Mouse (Mus musculus): ENCODE measurements around the gene Crim1. TPM values are rescaled to one million over a fixed set of nuclear protein-coding genes. Genes with fewer than 3 reads are reported as not detected.
A peak's percentile ranks its signal among the peaks of the same experiment; 100 is the strongest.

The Crim1 gene
- polyA plus RNA-seq, 1 experiment from 2014 or later: 2.9 TPM

DNA sequence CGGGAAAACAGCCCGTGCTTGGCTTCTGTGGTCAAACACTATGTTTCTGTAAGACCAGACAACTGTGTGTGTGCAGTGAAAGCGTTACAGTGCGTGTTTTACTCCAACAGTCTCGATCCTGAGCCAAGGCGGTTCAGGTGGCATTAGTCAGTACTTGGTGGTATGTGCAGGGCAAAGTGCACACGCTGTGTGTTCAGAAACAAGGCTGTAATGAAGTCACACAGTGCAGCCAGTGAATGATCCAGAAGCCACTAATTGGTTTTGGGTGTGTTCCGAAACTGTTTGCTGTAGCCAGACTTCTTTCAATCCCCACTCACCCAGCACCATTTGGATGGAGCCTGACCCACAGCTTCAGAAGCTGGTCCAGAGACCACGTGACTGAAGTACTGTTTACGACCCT, 208.3 kb downstream of the Crim1 start:
- Histone ChIP-seq H3K9ac (ENCODE audit: low read depth, low read length) (no peak overlapping the region), H3K4me2 (no peak overlapping the region), H3K27ac (ENCODE audit: low read depth, low read length) (no peak overlapping the region; the same call in 1 of the 2 replicates), H3K27me3 (ENCODE audit: control insufficient read depth, insufficient read depth, low read length) (no peaks in the 10 kb centered on the region), H3K4me1 (ENCODE audit: control insufficient read depth, insufficient read depth, low read length) (peaks cover 14% of the 10 kb centered on the region), H3K4me3 (ENCODE audit: low read depth, low read length) (no peak overlapping the region), H3K9me3 (replicated peaks; ENCODE audit: control insufficient read depth, low read length) (no peaks in the 10 kb centered on the region), H3K36me3 (ENCODE audit: control insufficient read depth, insufficient read depth, low read length) (no peaks in the 10 kb centered on the region; the same call in 1 of the 2 replicates)
- no peak for ATAC-seq (replicated peaks; ENCODE audit: insufficient number of reproducible peaks, low FRiP score, low TSS enrichment)
- WGBS (ENCODE audit: insufficient replicate concordance): 88% methylated on average over 10 of the region's 10 CpGs

DNA sequence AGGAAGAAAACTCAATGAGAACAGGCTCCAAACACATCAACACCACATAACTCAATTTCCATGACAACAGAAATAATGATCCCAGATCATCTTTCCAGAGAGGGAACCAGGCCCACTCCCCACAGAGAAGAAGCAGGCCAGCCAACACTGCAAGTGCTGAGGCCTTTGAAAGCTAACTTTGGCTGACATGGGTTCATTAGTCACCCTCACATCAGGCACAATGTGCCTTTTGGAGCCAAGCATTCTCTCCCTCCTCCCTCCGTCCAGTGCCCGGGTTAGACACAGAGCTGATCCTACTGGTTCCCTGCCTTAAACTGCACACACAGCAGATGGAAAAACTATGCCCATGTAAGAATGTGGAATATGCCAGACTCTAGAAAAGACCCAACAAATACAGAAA, 209.9 kb downstream of the Crim1 start:
- H3K27ac ChIP-seq (ENCODE audit: low read depth, low read length): no peak overlapping the region
- 77% methylated on average over 2 of the region's 2 CpGs for WGBS (ENCODE audit: insufficient replicate concordance)
- ATAC-seq (replicated peaks; ENCODE audit: insufficient number of reproducible peaks, low FRiP score, low TSS enrichment): no peak
- peaks cover 6% of the 10 kb centered on the region for H3K4me1 ChIP-seq (ENCODE audit: control insufficient read depth, insufficient read depth, low read length)
- no peaks in the 10 kb centered on the region; the same call in 1 of the 2 replicates for H3K36me3 ChIP-seq (ENCODE audit: control insufficient read depth, insufficient read depth, low read length)
- no peak overlapping the region for H3K4me3 ChIP-seq (ENCODE audit: low read depth, low read length)
- no peak overlapping the region for H3K4me2 ChIP-seq
- no peaks in the 10 kb centered on the region for H3K27me3 ChIP-seq (ENCODE audit: control insufficient read depth, insufficient read depth, low read length)
- H3K9me3 ChIP-seq (replicated peaks; ENCODE audit: control insufficient read depth, low read length): no peaks in the 10 kb centered on the region
- H3K9ac ChIP-seq (ENCODE audit: low read depth, low read length): no peak overlapping the region

DNA sequence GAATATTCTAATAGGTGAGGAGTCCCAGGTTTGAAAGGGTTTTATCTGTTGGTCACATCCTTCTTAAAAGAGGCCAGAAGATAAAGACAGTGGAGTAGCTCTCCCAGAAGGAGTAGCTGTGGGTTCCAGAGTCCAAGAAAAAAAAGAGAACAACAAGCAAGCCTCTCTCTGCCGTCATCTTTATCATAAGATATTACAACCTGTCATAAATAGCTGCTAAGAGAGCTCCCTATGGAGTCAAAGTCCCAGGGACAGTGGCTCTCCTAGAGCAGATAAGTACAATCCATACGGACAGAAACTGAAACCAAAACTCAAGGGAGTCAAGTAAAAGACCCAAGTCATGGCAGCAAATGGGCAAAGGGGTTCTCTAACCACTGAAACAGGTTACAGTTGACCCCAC, 215.2 kb downstream of the Crim1 start:
- H3K9me3 ChIP-seq (replicated peaks; ENCODE audit: control insufficient read depth, low read length): no peaks in the 10 kb centered on the region
- no peaks in the 10 kb centered on the region for H3K27me3 ChIP-seq (ENCODE audit: control insufficient read depth, insufficient read depth, low read length)
- H3K27ac ChIP-seq (ENCODE audit: low read depth, low read length): no peak overlapping the region
- H3K4me3 ChIP-seq (ENCODE audit: low read depth, low read length): no peak overlapping the region
- no peak overlapping the region for H3K4me2 ChIP-seq
- no peaks in the 10 kb centered on the region for H3K36me3 ChIP-seq (ENCODE audit: control insufficient read depth, insufficient read depth, low read length)
- 0 out of 2 replicates have a peak, but pooled peaks cover 3% of the 10 kb centered on the region for H3K4me1 ChIP-seq (ENCODE audit: control insufficient read depth, insufficient read depth, low read length)
- WGBS (ENCODE audit: insufficient replicate concordance): 74% methylated on average over 2 of the region's 2 CpGs
- ATAC-seq (replicated peaks; ENCODE audit: insufficient number of reproducible peaks, low FRiP score, low TSS enrichment): no peak
- no peak overlapping the region for H3K9ac ChIP-seq (ENCODE audit: low read depth, low read length)

DNA sequence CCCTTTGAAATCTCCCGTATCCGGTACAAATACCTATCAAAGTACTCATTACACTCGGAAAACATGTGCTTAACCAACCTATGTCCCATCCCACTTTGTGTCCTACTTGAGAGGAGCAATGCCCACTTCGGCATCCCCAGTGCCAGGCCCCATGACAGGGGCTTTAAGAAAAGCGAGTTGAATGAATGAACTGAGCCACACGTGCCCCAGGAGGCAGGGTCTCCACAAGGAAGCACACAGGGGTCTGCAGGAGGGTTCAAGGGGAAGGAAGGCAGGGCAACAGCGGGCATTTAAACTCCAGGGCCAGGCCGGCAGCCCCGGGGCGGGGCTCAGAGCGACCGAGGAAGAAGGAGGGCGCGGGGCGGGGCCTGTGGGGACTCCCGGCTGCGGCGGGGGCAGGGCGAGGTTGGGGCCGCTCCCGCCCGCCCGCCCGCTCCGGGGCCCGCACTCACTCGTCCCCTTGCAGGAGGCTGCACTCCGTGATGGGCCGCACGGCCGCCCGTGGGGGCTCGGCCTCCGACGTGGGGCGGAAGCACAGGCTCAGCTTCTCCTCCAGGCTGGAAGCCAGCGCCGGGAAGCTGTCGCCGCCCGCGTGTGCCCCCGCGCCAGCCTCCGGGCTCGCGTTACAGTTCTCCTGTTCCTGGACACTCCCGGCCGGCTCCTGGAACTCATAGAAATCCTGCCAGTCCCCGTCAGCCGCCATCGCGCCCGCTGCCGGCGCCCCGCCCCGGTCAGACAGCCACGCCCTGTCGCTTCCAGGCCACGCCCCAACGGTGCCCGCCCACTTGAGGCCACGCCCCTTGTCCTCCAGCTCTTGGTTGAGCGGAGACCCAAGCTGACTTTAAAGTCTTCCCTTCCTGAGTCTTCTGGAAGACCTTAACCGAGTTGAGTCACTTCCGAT, 217.6 kb downstream of the Crim1 start, which contains the start of gene Fez2:
TSS of gene Fez2 (minus strand) at position 772 of the 901 bp plus-strand sequence.
- Histone ChIP-seq H3K27ac (ENCODE audit: low read depth, low read length) (peak within 1 kb of the TSS; percentile 96), H3K4me3 (ENCODE audit: low read depth, low read length) (peak within 1 kb of the TSS; percentile 71), H3K4me2 (peak within 1 kb of the TSS; percentile 87), H3K36me3 (ENCODE audit: control insufficient read depth, insufficient read depth, low read length) (no peaks in the 10 kb centered on the region), H3K9ac (ENCODE audit: low read depth, low read length) (peak within 1 kb of the TSS; percentile 88), H3K4me1 (ENCODE audit: control insufficient read depth, insufficient read depth, low read length) (0 out of 2 replicates have a peak, but pooled peaks cover 3% of the 10 kb centered on the region), H3K9me3 (replicated peaks; ENCODE audit: control insufficient read depth, low read length) (no peaks in the 10 kb centered on the region), H3K27me3 (ENCODE audit: control insufficient read depth, insufficient read depth, low read length) (no peaks in the 10 kb centered on the region)
- ATAC-seq (replicated peaks; ENCODE audit: insufficient number of reproducible peaks, low FRiP score, low TSS enrichment): peak; percentile 95
- WGBS (ENCODE audit: insufficient replicate concordance): 1% methylated on average over 54 of the region's 67 CpGs

DNA sequence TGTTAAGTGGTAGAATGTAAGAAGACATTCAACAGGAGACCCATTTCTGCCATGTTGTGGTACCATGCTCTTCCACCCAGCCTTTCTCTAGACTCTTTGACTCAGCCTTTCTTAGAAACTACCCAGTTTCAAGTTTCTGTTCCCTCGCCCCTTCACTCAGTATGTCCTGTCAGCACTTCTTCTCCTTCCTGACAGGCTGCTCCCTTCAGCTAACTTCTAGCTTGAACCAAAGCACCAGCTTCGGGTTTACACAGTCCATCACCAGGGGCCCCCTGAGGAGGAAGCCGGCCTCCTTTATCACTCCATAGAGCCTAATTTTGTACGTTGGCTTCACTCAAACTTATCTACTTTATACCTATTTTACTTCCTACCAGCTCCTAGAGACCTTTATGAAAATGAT, 219.2 kb downstream of the Crim1 start:
- Histone ChIP-seq H3K9ac (ENCODE audit: low read depth, low read length) (no peak overlapping the region), H3K4me3 (ENCODE audit: low read depth, low read length) (no peak overlapping the region), H3K9me3 (replicated peaks; ENCODE audit: control insufficient read depth, low read length) (no peaks in the 10 kb centered on the region), H3K27ac (ENCODE audit: low read depth, low read length) (no peak overlapping the region), H3K27me3 (ENCODE audit: control insufficient read depth, insufficient read depth, low read length) (no peaks in the 10 kb centered on the region), H3K36me3 (ENCODE audit: control insufficient read depth, insufficient read depth, low read length) (no peaks in the 10 kb centered on the region), H3K4me2 (no peak overlapping the region), H3K4me1 (ENCODE audit: control insufficient read depth, insufficient read depth, low read length) (0 out of 2 replicates have a peak, but pooled peaks cover 3% of the 10 kb centered on the region)
- 42% methylated on average over 4 of the region's 4 CpGs for WGBS (ENCODE audit: insufficient replicate concordance)
- ATAC-seq (replicated peaks; ENCODE audit: insufficient number of reproducible peaks, low FRiP score, low TSS enrichment): no peak

DNA sequence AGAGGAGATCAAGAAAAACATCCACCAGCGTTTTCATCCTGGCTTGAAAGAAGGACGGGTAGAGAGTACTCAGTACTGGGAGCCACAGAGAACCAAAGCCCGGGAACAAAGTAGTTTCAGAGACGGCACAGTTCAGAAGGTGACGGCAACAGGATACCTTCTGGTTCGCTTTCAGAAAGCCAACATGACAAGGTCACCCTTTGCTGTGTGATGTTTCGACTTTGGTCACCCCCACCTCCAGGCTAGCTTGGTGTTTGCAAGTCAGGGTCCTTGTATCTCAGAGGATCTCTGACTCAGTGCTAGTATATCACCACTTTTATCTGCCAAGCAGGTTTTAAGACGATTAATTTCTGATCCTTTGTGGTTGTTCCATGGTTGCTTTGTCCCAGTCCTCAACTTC, 225.0 kb downstream of the Crim1 start:
- ATAC-seq (replicated peaks; ENCODE audit: insufficient number of reproducible peaks, low FRiP score, low TSS enrichment): no peak
- no peaks in the 10 kb centered on the region for H3K9me3 ChIP-seq (replicated peaks; ENCODE audit: control insufficient read depth, low read length)
- H3K4me2 ChIP-seq: no peak overlapping the region
- H3K4me3 ChIP-seq (ENCODE audit: low read depth, low read length): no peak overlapping the region
- H3K4me1 ChIP-seq (ENCODE audit: control insufficient read depth, insufficient read depth, low read length): no peaks in the 10 kb centered on the region
- H3K36me3 ChIP-seq (ENCODE audit: control insufficient read depth, insufficient read depth, low read length): no peaks in the 10 kb centered on the region
- H3K9ac ChIP-seq (ENCODE audit: low read depth, low read length): no peak overlapping the region
- WGBS (ENCODE audit: insufficient replicate concordance): 84% methylated on average over 8 of the region's 8 CpGs
- no peaks in the 10 kb centered on the region for H3K27me3 ChIP-seq (ENCODE audit: control insufficient read depth, insufficient read depth, low read length)
- no peak overlapping the region for H3K27ac ChIP-seq (ENCODE audit: low read depth, low read length)

Small RNA genes lying within 50 kb of the gene (microRNA-seq; reads per million reads assigned to microRNA genes)
- not detected for gene Gm25069 (ENCODE audit: borderline number of aligned reads)

Other genes starting within 250 kb of the Crim1 start
- gene Fez2, start 217.9 kb downstream of the Crim1 start, polyA plus RNA-seq (2014; fragmentation: Nextera tagmentation; extraction: Ambion mirVana): 43.5 and 55.5 TPM in 2 replicates